Comparison of ENCODE assay signal across 8 mouse cellular contexts in the genomic region with DNA sequence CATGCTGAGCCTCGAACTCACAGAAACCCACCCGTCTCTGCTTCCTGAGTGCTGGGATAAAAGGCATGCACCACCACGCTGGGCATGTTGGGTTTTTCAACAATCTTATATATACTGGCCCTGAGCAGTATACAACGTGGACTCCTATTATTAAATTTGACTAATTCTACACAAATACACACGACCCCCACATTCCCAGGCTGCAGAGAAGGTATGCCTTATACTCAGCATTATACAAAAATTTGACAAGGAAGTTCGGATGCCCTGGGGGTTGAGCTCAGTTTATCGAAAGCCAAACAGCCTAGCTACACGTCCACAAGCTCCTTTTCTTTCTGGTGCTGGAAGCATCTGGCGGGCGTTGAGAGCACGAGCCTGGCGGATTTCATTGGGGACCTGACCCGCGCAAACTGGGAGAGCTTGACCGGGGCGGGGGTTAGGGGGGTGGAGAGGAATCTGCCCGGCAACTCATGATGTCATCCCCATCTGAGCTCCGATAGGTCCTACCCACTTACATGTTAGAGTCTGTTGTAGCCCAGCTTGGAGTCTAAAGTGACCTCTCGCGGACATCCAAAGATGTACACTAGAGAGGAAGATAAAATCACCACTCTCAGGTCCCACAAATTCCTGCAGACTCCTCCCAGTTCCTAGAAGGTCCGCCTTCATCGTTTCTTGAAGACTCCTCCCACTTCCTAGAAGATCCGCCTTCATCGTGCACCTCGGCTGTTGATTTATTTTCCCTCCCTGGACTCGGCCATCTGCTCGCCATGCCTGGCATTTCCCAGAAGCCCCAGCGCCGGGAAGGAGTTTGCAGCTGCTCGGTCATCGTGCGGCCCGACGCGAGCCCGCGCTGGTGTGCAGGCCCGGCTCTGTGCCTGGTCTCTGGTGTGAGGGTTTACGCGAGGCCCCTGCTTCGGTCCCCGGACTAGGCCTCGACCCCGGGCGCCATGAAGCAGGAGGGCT. TPM values are rescaled to one million over a fixed set of nuclear protein-coding genes. Genes with fewer than 3 reads are reported as not detected.
DNase-seq lines count a peak whose midpoint lies in the region; ATAC-seq lines count a peak whose summit lies in the region.

A gene (plus strand): TSS at position 769 of the 960 bp plus-strand sequence.

- ATAC-seq in megakaryocyte progenitor cell, adult 5-6 weeks (replicated peaks; ENCODE audit: poor library complexity) = peak; percentile 94

- peak; percentile 99 for DNase-seq in adipocyte (ENCODE audit: low spot score)
- DNase-seq in embryo, embryonic 10 days (ENCODE audit: low spot score) = peak; percentile 96
- peak; percentile 91 for DNase-seq in gastrocnemius, postnatal 10 days
- DNase-seq in induced T-regulatory cell, adult 2 months (ENCODE audit: low read depth) = peak; percentile 99
- DNase-seq in left cerebral cortex, adult 9 months (ENCODE audit: low spot score in 2 of 2) = peak; percentile 92 to 98
- peak; percentile 92 for DNase-seq in right cerebral cortex, postnatal 14 days
- DNase-seq in urinary bladder, postnatal 36 days (ENCODE audit: low spot score in 2 of 2) = peak; percentile 97

RNA-seq across cellular contexts. Expression of the gene that starts here (rescaled TPM):
- 100 to 1,000 TPM; 112 to 113 TPM for total RNA-seq in gastrocnemius, postnatal 10 days (2021)
- total RNA-seq in megakaryocyte progenitor cell, adult 5-6 weeks (2015) = 38.0 and 38.6 TPM in 2 replicates
- 70.9 and 71.9 TPM in 2 replicates for total RNA-seq in megakaryocyte progenitor cell, adult 5-6 weeks (2017)

Comparison
In these comparisons a context has a peak if more than half of its experiments do, and no peak if none do; other contexts are left out.
1. Peak in every context shown above with its lines: DNase-seq and ATAC-seq.